Mouse (Mus musculus) adrenal gland, postnatal 36 days (tissue): ENCODE results near the gene Sik2. TPM values are rescaled to one million over a fixed set of nuclear protein-coding genes. Genes with fewer than 3 reads are reported as not detected.

Experiments used
- DNase-seq, 2 experiments: peaks; one replicate each; pipeline ENCODE4 v3.0.0; 2021; ENCODE audit warnings: mixed read lengths in 1 of 2
- total RNA-seq, 2 experiments: library from RNA; stranded (reverse); gene quantifications; 2 replicates each; pipeline ENCODE4 v1.2.3; 2021

Sik2 gene
- total RNA-seq, 2 experiments from 2014 or later = 96.2 to 114 TPM

GRCm38 (mm10) chr9:50986677-50987076 is 22.2 kb downstream of the Sik2 start:
- DNase-seq = no peak

- DNase-seq = no peak
Measured at GRCm38 (mm10) chr9:50986123-50986522, 22.8 kb downstream of the Sik2 start.

GRCm38 (mm10) chr9:50981499-50982190 is 27.2 kb downstream of the Sik2 start:
- no peak for DNase-seq

- no peak for DNase-seq
Measured at GRCm38 (mm10) chr9:50974631-50975030, 34.2 kb downstream of the Sik2 start.

GRCm38 (mm10) chr9:50970413-50970812 is 38.5 kb downstream of the Sik2 start:
- DNase-seq = no peak

GRCm38 (mm10) chr9:50969266-50969665 is 39.6 kb downstream of the Sik2 start:
- no peak for DNase-seq

GRCm38 (mm10) chr9:50966277-50966676 is 42.6 kb downstream of the Sik2 start:
- no peak for DNase-seq

GRCm38 (mm10) chr9:50965392-50965791 is 43.5 kb downstream of the Sik2 start:
- DNase-seq = no peak

- no peak for DNase-seq
Measured at GRCm38 (mm10) chr9:50964911-50965310, 44.0 kb downstream of the Sik2 start.

- peak; percentile 54 to 74 for DNase-seq
Measured at GRCm38 (mm10) chr9:50957956-50958489, 50.9 kb downstream of the Sik2 start.

- DNase-seq = no peak
Measured at GRCm38 (mm10) chr9:50955176-50955575, 53.7 kb downstream of the Sik2 start.

GRCm38 (mm10) chr9:50948097-50948823 is 60.6 kb downstream of the Sik2 start:
- no peak for DNase-seq

GRCm38 (mm10) chr9:50946338-50946737 is 62.5 kb downstream of the Sik2 start:
- DNase-seq = no peak

- no peak for DNase-seq
Measured at GRCm38 (mm10) chr9:50944826-50945225, 64.0 kb downstream of the Sik2 start.

- no peak for DNase-seq
Measured at GRCm38 (mm10) chr9:50942711-50943110, 66.2 kb downstream of the Sik2 start.

- no peak for DNase-seq
Measured at GRCm38 (mm10) chr9:50941804-50942401, 67.0 kb downstream of the Sik2 start.

GRCm38 (mm10) chr9:50929986-50930385 is 78.9 kb downstream of the Sik2 start:
- DNase-seq = no peak

GRCm38 (mm10) chr9:50925801-50926200 is 83.1 kb downstream of the Sik2 start:
- DNase-seq = no peak

GRCm38 (mm10) chr9:50924454-50924853 is 84.4 kb downstream of the Sik2 start:
- DNase-seq = no peak

- no peak for DNase-seq
Measured at GRCm38 (mm10) chr9:50922363-50923153, 86.3 kb downstream of the Sik2 start.

- no peak for DNase-seq
Measured at GRCm38 (mm10) chr9:50920933-50921895, 87.7 kb downstream of the Sik2 start.
